Mouse (Mus musculus) liver, postnatal 0 days (tissue): ENCODE data around the gene Myo1d.

Experiments
- CTCF ChIP-seq: sonication (generic); IDR thresholded peaks from 2 replicates; pipeline ENCODE4 v1.5.1; 2016; ENCODE audit warnings: antibody characterized with exemption, low read depth
- EP300 ChIP-seq: IDR thresholded peaks from 2 replicates; pipeline ENCODE4 v1.6.1; 2016; ENCODE audit warnings: antibody characterized with exemption, low read depth, mild to moderate bottlenecking

DNA sequence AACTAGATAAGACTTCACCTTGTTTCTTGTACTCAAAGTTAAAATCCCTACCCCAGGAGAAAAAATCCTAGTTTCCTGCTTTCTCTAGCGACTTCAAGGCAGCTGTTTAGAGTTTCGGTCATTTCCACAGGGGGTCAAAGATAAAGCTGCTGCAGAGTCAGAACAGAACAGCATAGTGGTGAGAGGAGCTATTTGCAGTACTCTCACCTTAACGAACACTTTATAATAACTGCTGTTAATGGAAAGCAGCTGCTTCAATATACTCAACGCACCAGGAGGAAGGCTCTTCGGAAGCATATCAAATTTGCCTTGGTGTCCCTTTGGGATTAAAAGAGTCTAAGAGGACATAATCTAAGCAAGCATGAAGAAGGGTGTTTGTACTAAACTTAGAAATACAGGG lies 190.4 kb downstream of the Myo1d start:
- TF ChIP-seq CTCF (no peak), EP300 (no peak)
